Mouse (Mus musculus): ENCODE measurements at regions not wholly inside any gene's neighbourhood (a gene's known extent, or its start where the extent isn't known, plus 50 kb on each side); places are given as distances from the start of the nearest gene placed in this dataset.
A peak's percentile ranks its signal among the peaks of the same experiment; 100 is the strongest.

- no peak for DNase-seq (ENCODE audit: low spot score in 2 of 2)
- intact Hi-C loops (cut with DNase I), result no loop called here
Measured at GRCm38 (mm10) chr2:74124252-74124651, 213.1 kb upstream of the Atp5g3 start.

GRCm38 (mm10) chr2:74123360-74124074, 212.4 kb upstream of the Atp5g3 start:
- no peak for DNase-seq (ENCODE audit: low spot score in 2 of 2)
- intact Hi-C loops (cut with DNase I), result no loop called here

- intact Hi-C loops (cut with DNase I), result no loop called here
- no peak for DNase-seq (ENCODE audit: low spot score in 2 of 2)
Measured at GRCm38 (mm10) chr2:74122937-74123336, 211.8 kb upstream of the Atp5g3 start.

- intact Hi-C loops (cut with DNase I), result no loop called here
- DNase-seq (ENCODE audit: low spot score in 2 of 2), result no peak
Measured at GRCm38 (mm10) chr2:74120051-74120450, 208.9 kb upstream of the Atp5g3 start.

GRCm38 (mm10) chr2:74119167-74119937, 208.2 kb upstream of the Atp5g3 start:
- no peak for DNase-seq (ENCODE audit: low spot score in 2 of 2)
- intact Hi-C loops (cut with DNase I), result no loop called here

- no peak for DNase-seq (ENCODE audit: low spot score in 2 of 2)
- intact Hi-C loops (cut with DNase I), result no loop called here
Measured at GRCm38 (mm10) chr2:74106472-74106871, 195.3 kb upstream of the Atp5g3 start.

GRCm38 (mm10) chr2:74099671-74100372, 188.7 kb upstream of the Atp5g3 start:
- intact Hi-C loops (cut with DNase I), result no loop called here
- DNase-seq (ENCODE audit: low spot score in 2 of 2), result no peak

- intact Hi-C loops (cut with DNase I), result no loop called here
- no peak for DNase-seq (ENCODE audit: low spot score in 2 of 2)
Measured at GRCm38 (mm10) chr2:74096809-74097208, 185.7 kb upstream of the Atp5g3 start.

- intact Hi-C loops (cut with DNase I), result no loop called here
- DNase-seq (ENCODE audit: low spot score in 2 of 2), result no peak
Measured at GRCm38 (mm10) chr2:74093494-74093893, 182.4 kb upstream of the Atp5g3 start.

GRCm38 (mm10) chr2:74087375-74087774, 176.2 kb upstream of the Atp5g3 start:
- intact Hi-C loops (cut with DNase I), result no loop called here
- no peak for DNase-seq (ENCODE audit: low spot score in 2 of 2)

GRCm38 (mm10) chr2:74084971-74085370, 173.8 kb upstream of the Atp5g3 start:
- DNase-seq (ENCODE audit: low spot score in 2 of 2), result no peak
- intact Hi-C loops (cut with DNase I), result no loop called here

GRCm38 (mm10) chr2:74076774-74077173, 165.6 kb upstream of the Atp5g3 start:
- no peak for DNase-seq (ENCODE audit: low spot score in 2 of 2)
- intact Hi-C loops (cut with DNase I), result no loop called here

- intact Hi-C loops (cut with DNase I), result no loop called here
- no peak for DNase-seq (ENCODE audit: low spot score in 2 of 2)
Measured at GRCm38 (mm10) chr2:74075566-74075965, 164.4 kb upstream of the Atp5g3 start.

GRCm38 (mm10) chr2:74073396-74073795, 162.3 kb upstream of the Atp5g3 start:
- DNase-seq (ENCODE audit: low spot score in 2 of 2), result no peak
- intact Hi-C loops (cut with DNase I), result no loop called here

- intact Hi-C loops (cut with DNase I), result loop anchor here (2.0 to 10.0 kb wide), 4 partner anchors 178 to 678 kb away; no protein-coding TSS in a partner anchor
Measured at GRCm38 (mm10) chr2:74066652-74067051, 155.5 kb upstream of the Atp5g3 start.

GRCm38 (mm10) chr2:74064369-74064768, 153.2 kb upstream of the Atp5g3 start:
- DNase-seq (ENCODE audit: low spot score in 2 of 2), result no peak
- intact Hi-C loops (cut with DNase I), result loop anchor here (10.0 kb wide), 2 partner anchors 180 to 680 kb away; no protein-coding TSS in a partner anchor

More at GRCm38 (mm10) chr2:74066652-74067051, 155.5 kb upstream of the Atp5g3 start:
- peak; percentile 84 to 86 for DNase-seq (ENCODE audit: low spot score in 2 of 2)

GRCm38 (mm10) chr2:74063777-74064176, 152.7 kb upstream of the Atp5g3 start:
- peak; percentile 15 for DNase-seq (ENCODE audit: low spot score in 2 of 2)
- intact Hi-C loops (cut with DNase I), result loop anchor here (10.0 kb wide), 2 partner anchors 181 to 681 kb away; no protein-coding TSS in a partner anchor

- no peak for DNase-seq (ENCODE audit: low spot score in 2 of 2)
- intact Hi-C loops (cut with DNase I), result loop anchor here (10.0 kb wide), 2 partner anchors 181 to 681 kb away; no protein-coding TSS in a partner anchor
Measured at GRCm38 (mm10) chr2:74063302-74063701, 152.2 kb upstream of the Atp5g3 start.

GRCm38 (mm10) chr2:74042430-74042829, 131.3 kb upstream of the Atp5g3 start:
- DNase-seq (ENCODE audit: low spot score in 2 of 2), result no peak
- intact Hi-C loops (cut with DNase I), result no loop called here

- intact Hi-C loops (cut with DNase I), result no loop called here
- DNase-seq (ENCODE audit: low spot score in 2 of 2), result no peak
Measured at GRCm38 (mm10) chr2:74039580-74039979, 128.5 kb upstream of the Atp5g3 start.

Data from left cerebral cortex, postnatal 14 days (tissue).